Mouse (Mus musculus): ENCODE data around the gene Osbpl9.

GRCm38 (mm10) chr4:109251605-109252004, 49.5 kb upstream of the Osbpl9 start:
- TF ChIP-seq POLR2A (IDR thresholded peaks at IDR 0.05; ENCODE audit: borderline replicate concordance, low read depth, low read length): no peak
- TF ChIP-seq CTCF (IDR thresholded peaks at IDR 0.05; ENCODE audit: low read depth, low read length): peak; percentile 54

Measured in bone marrow macrophage, adult 2 months (primary cell).